Mouse (Mus musculus) CH12.LX (cell line): Measurements from ENCODE around the gene Agfg1. TPM values are rescaled to one million over a fixed set of nuclear protein-coding genes. Genes with fewer than 3 reads are reported as not detected.

Experiments
- DNase-seq: peaks from one replicate; pipeline ENCODE4 v3.0.0-alpha.2; 2013; ENCODE audit errors: extremely low read depth
- H3K27ac ChIP-seq: 2 replicates; pipeline ENCODE4 v1.5.1; 2012; ENCODE audit warnings: low read depth, mild to moderate bottlenecking, control low read depth, moderate library complexity; ENCODE audit not compliant: insufficient read depth
- H3K27me3 ChIP-seq: replicated peaks from 2 replicates; pipeline ENCODE3; 2012; ENCODE audit warnings: inconsistent platforms
- H3K36me3 ChIP-seq, 2 experiments: replicated peaks in 1 of 2; 2 replicates each; pipeline versions ENCODE3 to v1.6.1; 2012; ENCODE audit warnings: inconsistent platforms in 1 of 2, low read length in 1 of 2, mild to moderate bottlenecking in 1 of 2, mixed read lengths in 1 of 2, moderate library complexity in 1 of 2; ENCODE audit not compliant: control insufficient read depth in 1 of 2, insufficient read depth in 1 of 2
- H3K4me1 ChIP-seq, 2 experiments: 2 replicates each; pipeline ENCODE4 v1.6.1; 2012; ENCODE audit warnings: inconsistent platforms in 1 of 2, moderate library complexity in 1 of 2; ENCODE audit not compliant: insufficient read depth in 2 of 2, control insufficient read depth in 1 of 2
- H3K4me2 ChIP-seq: 2 replicates; pipeline ENCODE4 v1.6.1; 2012; ENCODE audit warnings: low read depth, mild to moderate bottlenecking, control low read depth; ENCODE audit not compliant: poor library complexity, insufficient read depth, severe bottlenecking
- H3K4me3 ChIP-seq, 3 experiments: fragments of 150-350 bp in 1 of 3; sonication (generic) in 1 of 3; replicated peaks in 1 of 3; 2 replicates each; pipeline versions ENCODE3 to v1.5.1; 2011 to 2012; ENCODE audit warnings: low read depth in 2 of 3, low read length in 2 of 3, mild to moderate bottlenecking in 2 of 3, moderate library complexity in 2 of 3, control low read depth in 1 of 3, improper control_type of control experiment in 1 of 3, inconsistent platforms in 1 of 3, mixed read lengths in 1 of 3; ENCODE audit not compliant: poor library complexity in 1 of 3
- H3K79me2 ChIP-seq: replicated peaks from 2 replicates; pipeline ENCODE4 v1.6.1; 2012; ENCODE audit warnings: mild to moderate bottlenecking, moderate library complexity; ENCODE audit not compliant: control insufficient read depth, poor library complexity, insufficient read depth, severe bottlenecking; ENCODE audit errors: extremely low read depth
- H3K9ac ChIP-seq: 2 replicates; pipeline ENCODE4 v1.6.1; 2012; ENCODE audit warnings: low read depth, mild to moderate bottlenecking, control low read depth, moderate library complexity; ENCODE audit not compliant: insufficient read depth
- H3K9me3 ChIP-seq: replicated peaks from 2 replicates; pipeline ENCODE3; 2012; ENCODE audit warnings: low read length, inconsistent platforms, mixed read lengths
- BHLHE40 ChIP-seq: IDR thresholded peaks from 2 replicates; pipeline ENCODE4 v1.6.1; 2011; ENCODE audit warnings: mild to moderate bottlenecking, low read depth, low read length, improper control_type of control experiment
- CHD1 ChIP-seq: IDR thresholded peaks from 2 replicates; pipeline ENCODE4 v1.6.1; 2012; ENCODE audit warnings: low read depth, low read length, improper control_type of control experiment, inconsistent platforms
- CHD2 ChIP-seq: IDR thresholded peaks from 2 replicates; pipeline ENCODE4 v1.6.1; 2011; ENCODE audit warnings: low read length, improper control_type of control experiment
- ELF1 ChIP-seq: IDR thresholded peaks from 2 replicates; pipeline ENCODE4 v1.6.1; 2014; ENCODE audit warnings: low read depth, mild to moderate bottlenecking, inconsistent platforms, low read length, improper control_type of control experiment
- GABPA ChIP-seq: IDR thresholded peaks from 2 replicates; pipeline ENCODE4 v1.6.1; 2012; ENCODE audit warnings: low read depth, low read length, improper control_type of control experiment, inconsistent platforms; ENCODE audit not compliant: insufficient replicate concordance
- IRF4 ChIP-seq: IDR thresholded peaks from 2 replicates; pipeline ENCODE4 v1.6.1; 2014; ENCODE audit warnings: low read depth, mild to moderate bottlenecking, inconsistent platforms, low read length, improper control_type of control experiment
- MAFK ChIP-seq: IDR thresholded peaks from 2 replicates; pipeline ENCODE4 v1.6.1; 2011; ENCODE audit warnings: low read length, improper control_type of control experiment; ENCODE audit not compliant: insufficient replicate concordance
- MAX ChIP-seq: IDR thresholded peaks from 2 replicates; pipeline ENCODE4 v1.6.1; 2011; ENCODE audit warnings: low read length, improper control_type of control experiment
- MEF2A ChIP-seq: IDR thresholded peaks from 2 replicates; pipeline ENCODE4 v1.6.1; 2014; ENCODE audit warnings: low read depth, mild to moderate bottlenecking, inconsistent platforms, low read length, improper control_type of control experiment, borderline replicate concordance
- MXI1 ChIP-seq: IDR thresholded peaks from 2 replicates; pipeline ENCODE4 v1.6.1; 2011; ENCODE audit warnings: mild to moderate bottlenecking, low read depth, low read length, improper control_type of control experiment
- MYC ChIP-seq: IDR thresholded peaks from 2 replicates; pipeline ENCODE4 v1.6.1; 2011; ENCODE audit warnings: low read depth, mild to moderate bottlenecking, improper control_type of control experiment, low read length
- NELFE ChIP-seq: IDR thresholded peaks from 2 replicates; pipeline ENCODE4 v1.6.1; 2011; ENCODE audit warnings: low read depth, low read length, improper control_type of control experiment
- POLR2AphosphoS2 ChIP-seq: IDR thresholded peaks from 2 replicates; pipeline ENCODE4 v1.6.1; 2011; ENCODE audit warnings: low read depth, low read length, improper control_type of control experiment
- RAD21 ChIP-seq: IDR thresholded peaks from 2 replicates; pipeline ENCODE4 v1.6.1; 2011; ENCODE audit warnings: low read depth, mild to moderate bottlenecking, low read length, improper control_type of control experiment, moderate library complexity
- SIN3A ChIP-seq: IDR thresholded peaks from 2 replicates; pipeline ENCODE4 v1.6.1; 2012; ENCODE audit warnings: low read length, improper control_type of control experiment, inconsistent platforms
- TBP ChIP-seq: conservative IDR thresholded peaks from 2 replicates; pipeline ENCODE4 v1.6.1; 2011; ENCODE audit warnings: low read depth, low read length, improper control_type of control experiment
- TCF12 ChIP-seq: IDR thresholded peaks from 2 replicates; pipeline ENCODE4 v1.6.1; 2014; ENCODE audit warnings: low read depth, mild to moderate bottlenecking, inconsistent platforms, low read length, improper control_type of control experiment
- UBTF ChIP-seq: IDR thresholded peaks from 2 replicates; pipeline ENCODE4 v1.6.1; 2012; ENCODE audit warnings: low read depth, mild to moderate bottlenecking, inconsistent platforms, low read length, improper control_type of control experiment, moderate library complexity
- USF1 ChIP-seq: IDR thresholded peaks from 2 replicates; pipeline ENCODE4 v1.6.1; 2014; ENCODE audit warnings: low read depth, mild to moderate bottlenecking, inconsistent platforms, low read length, improper control_type of control experiment
- USF2 ChIP-seq: conservative IDR thresholded peaks from 2 replicates; pipeline ENCODE4 v1.6.1; 2011; ENCODE audit warnings: low read depth, low read length, improper control_type of control experiment
- ZC3H11A ChIP-seq: IDR thresholded peaks from 2 replicates; pipeline ENCODE4 v1.6.1; 2012; ENCODE audit warnings: low read depth, mild to moderate bottlenecking, inconsistent platforms, low read length, improper control_type of control experiment
- ZKSCAN1 ChIP-seq: IDR thresholded peaks from 2 replicates; pipeline ENCODE4 v1.6.1; 2012; ENCODE audit warnings: low read depth, inconsistent platforms, low read length, improper control_type of control experiment, borderline replicate concordance
- ZMIZ1 ChIP-seq: IDR thresholded peaks from 2 replicates; pipeline ENCODE4 v1.6.1; 2012; ENCODE audit warnings: low read depth, mild to moderate bottlenecking, inconsistent platforms, low read length, improper control_type of control experiment
- ZNF384 ChIP-seq: IDR thresholded peaks from 2 replicates; pipeline ENCODE4 v1.6.1; 2012; ENCODE audit warnings: low read depth, low read length, improper control_type of control experiment, inconsistent platforms
- dilution Hi-C: fragments of 300-500 bp; cut with MboI; formaldehyde crosslinking; loops from 2 replicates; pipeline ENCODE4 v1.14.3; 2020; ENCODE audit warnings: low sequenced_read_pairs; ENCODE audit not compliant: extremely low pct_unique_long_range_greater_than_20kb, extremely low pct_ligation_motif_present
- in situ Hi-C: fragments of 300-500 bp; cut with MboI; formaldehyde crosslinking; loops from 3 replicates; pipeline ENCODE4 v1.14.3; 2019; ENCODE audit warnings: low sequenced_read_pairs, low pct_ligation_motif_present, low pct_unique_long_range_greater_than_20kb, mixed read lengths
- polyA plus RNA-seq: library from polyadenylated mRNA; unstranded; fragments of >175 nt; gene quantifications from 2 replicates; pipeline ENCODE4 v1.2.1, GENCODE M21; 2012; ENCODE audit warnings: low read depth; ENCODE audit not compliant: insufficient read length
- total RNA-seq, 2 experiments: library from RNA; depleted of rRNA; stranded (reverse); fragments of 300-350 nt in 1 of 2; fragments of >200 nt in 1 of 2; gene quantifications; 2 replicates each; pipeline ENCODE4 v1.2.3; 2012 to 2014

Gene Agfg1
- total and polyA plus RNA-seq, 3 experiments: 59.0 to 127 (median 106) TPM

DNA sequence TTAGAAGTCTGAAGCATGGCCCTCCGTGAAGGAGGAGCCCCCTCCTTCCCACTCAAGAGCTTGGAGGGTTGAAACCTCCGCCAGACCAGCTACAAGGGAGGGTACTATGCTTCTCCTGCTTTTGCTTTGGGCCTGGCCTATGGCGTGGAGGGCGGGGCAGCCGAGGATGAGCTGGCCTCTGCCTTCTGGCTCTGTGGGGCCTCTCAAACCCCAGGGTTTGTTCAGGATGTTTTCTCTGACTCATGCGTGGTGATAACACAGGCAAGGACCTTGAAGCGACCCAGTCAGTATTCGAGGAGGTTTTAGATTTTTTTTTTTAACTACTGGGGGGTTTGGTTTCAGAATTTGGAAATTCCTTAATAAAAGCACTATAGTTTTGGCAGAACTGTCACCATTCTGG is 4.7 kb upstream of the Agfg1 start (continued):
- 0 out of 2 replicates have a peak, but pooled peaks have one; percentile 14 for TF ChIP-seq MYC
- no peak for TF ChIP-seq USF2
- TF ChIP-seq ELF1: no peak
- 0 out of 2 replicates have a peak, but pooled peaks have one; percentile 49 for TF ChIP-seq TCF12
- TF ChIP-seq ZKSCAN1: no peak
- TF ChIP-seq CHD2: no peak
- TF ChIP-seq BHLHE40: peak; percentile 32; the same call in 1 of the 2 replicates
- peak; percentile 60 for TF ChIP-seq MAX
- no peak for TF ChIP-seq ZMIZ1
- TF ChIP-seq TBP: peak; percentile 88
- TF ChIP-seq IRF4: peak; percentile 30; the same call in 1 of the 2 replicates
- TF ChIP-seq GABPA: no peak
- no peak for TF ChIP-seq USF1
- TF ChIP-seq MXI1: no peak
- no peak for TF ChIP-seq POLR2AphosphoS2
- no peak for TF ChIP-seq CHD1
- peak; percentile 95; the same call in 1 of the 2 replicates for TF ChIP-seq UBTF
- no peak for TF ChIP-seq ZC3H11A

DNA sequence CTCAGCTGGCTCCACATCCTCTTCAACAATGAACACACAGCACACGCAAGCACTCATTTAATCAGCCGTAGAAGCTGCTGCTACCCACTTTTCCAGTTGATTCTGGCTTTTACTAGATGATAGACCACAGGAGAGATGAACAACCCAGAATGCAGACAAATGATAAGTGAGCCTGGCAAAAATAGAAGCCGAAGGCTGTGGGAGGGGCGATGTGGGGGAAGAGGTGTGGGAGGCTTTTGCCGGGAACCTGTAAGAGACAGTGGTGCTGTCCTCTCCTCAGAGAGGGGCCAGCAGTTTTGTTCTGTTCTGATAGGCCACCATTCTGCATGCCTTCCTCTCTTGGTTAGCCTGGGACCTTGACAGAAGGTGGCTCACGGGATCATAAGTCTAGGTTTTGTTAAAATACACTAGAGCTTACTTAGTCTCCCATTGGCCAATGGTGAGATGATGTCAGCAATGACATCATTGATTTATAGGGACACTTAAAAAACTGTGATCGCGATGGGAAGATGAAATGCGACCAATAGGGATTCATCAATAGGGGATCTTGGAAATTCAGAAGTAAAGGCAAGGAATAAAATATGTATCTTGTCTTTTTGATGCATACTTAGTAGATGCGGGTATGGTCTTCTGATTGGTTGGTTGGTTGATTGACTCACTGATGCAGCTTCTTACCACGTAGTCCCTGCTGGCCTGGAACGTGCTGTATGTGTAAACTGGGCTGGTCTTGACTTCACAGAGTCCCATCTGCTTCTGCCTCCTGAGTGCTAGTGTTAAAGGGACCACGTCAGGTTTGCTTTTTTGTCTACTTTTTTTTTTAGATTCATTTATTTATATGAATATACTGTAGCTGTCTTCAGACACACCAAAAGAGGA is 2.7 kb upstream of the Agfg1 start:
- Histone ChIP-seq H3K9me3 (peaks cover 7% of the 10 kb centered on the region), H3K4me2 (no peak overlapping the region), H3K4me3 (no peak overlapping the region), H3K27ac (no peak overlapping the region), H3K9ac (no peak overlapping the region), H3K36me3 (peaks cover 0 to 2% of the 10 kb centered on the region in 2 experiments), H3K79me2 (peaks cover 23% of the 10 kb centered on the region), H3K4me1 (peaks cover 16 to 59% of the 10 kb centered on the region in 2 experiments), H3K27me3 (no peaks in the 10 kb centered on the region)
- in situ Hi-C loops (no loop called here), dilution Hi-C loops (no loop called here)
- TF ChIP-seq MEF2A (no peak), NELFE (no peak), RAD21 (no peak), MAFK (no peak), ZKSCAN1 (no peak), SIN3A (no peak), CHD1 (no peak), USF2 (no peak), ZNF384 (no peak)
- no peak for DNase-seq
